Mouse (Mus musculus) retina, adult 2 months (tissue): ENCODE results near the gene Fam90a1a.
"Not testable (repeated sequence)": the region's sequence is repeated elsewhere in the genome, so short reads cannot be mapped to it uniquely, and the experiment has no call there.

Source experiments
- DNase-seq: peaks from one replicate; pipeline ENCODE4 v3.0.0-alpha.2; 2012; ENCODE audit warnings: low read depth, low spot score

Gene Fam90a1a

DNA sequence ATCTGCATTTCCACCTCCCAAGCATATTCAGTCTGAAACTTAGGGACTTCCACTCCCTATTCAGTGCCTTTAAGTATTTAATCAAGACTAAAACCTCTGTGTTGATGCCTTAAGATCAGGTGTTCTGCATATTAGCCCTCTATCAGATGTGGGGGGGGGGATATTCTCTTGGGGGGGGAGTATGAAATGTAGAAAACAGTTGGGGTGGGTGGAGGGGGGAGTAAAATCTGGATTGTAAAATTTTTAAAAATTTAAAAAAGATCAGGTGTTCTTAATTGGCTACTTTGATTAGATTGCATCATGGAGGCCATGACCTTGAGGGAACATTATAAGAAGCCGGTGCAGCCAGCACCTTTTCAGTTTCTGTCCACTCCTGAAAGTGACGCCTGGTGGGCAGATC is at the start of gene Fam90a1a:
Gene Fam90a1a, plus strand, starts transcription at position 301 of the 400 bp plus-strand sequence.
- no peak for DNase-seq

DNA sequence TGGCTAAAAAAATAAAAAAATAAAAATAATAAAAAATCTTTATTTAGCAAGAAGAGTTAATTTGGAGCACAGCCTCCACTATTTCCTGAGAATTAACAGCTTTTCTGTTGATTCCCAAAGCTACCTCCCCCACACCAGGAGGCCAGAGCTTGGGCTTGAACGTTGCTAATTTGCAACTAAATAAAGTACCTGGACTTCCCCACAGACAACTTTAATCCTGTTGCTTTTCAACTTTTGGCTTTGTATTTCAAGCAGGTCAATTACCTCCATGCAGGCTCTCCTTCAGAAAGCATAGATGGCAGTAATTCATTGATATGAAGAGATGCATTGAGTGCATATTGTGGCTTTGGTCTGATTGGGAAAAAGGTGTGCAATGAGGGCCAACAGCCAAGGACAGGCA is 46.6 kb upstream of the Fam90a1a start:
- no peak for DNase-seq

DNA sequence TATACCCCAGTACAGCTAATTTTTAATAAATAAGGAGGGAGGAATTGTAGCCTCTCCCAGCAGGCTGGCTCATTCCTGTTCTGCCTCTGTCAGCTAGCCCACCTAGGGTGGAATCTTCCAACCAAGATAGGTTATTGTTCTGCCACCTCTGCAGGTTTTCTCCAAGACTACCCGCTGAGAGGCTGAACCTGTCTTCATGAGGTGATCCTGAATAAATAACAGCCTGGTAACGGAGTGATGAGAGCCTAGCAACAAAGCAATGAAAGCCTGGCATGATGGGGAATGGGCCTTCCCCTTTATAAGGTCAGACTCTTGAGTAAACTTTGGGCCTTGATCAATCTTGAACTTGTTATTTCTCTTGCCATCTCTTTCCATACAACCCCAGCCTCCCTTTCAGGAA is 46.0 kb upstream of the Fam90a1a start:
- no peak for DNase-seq

DNA sequence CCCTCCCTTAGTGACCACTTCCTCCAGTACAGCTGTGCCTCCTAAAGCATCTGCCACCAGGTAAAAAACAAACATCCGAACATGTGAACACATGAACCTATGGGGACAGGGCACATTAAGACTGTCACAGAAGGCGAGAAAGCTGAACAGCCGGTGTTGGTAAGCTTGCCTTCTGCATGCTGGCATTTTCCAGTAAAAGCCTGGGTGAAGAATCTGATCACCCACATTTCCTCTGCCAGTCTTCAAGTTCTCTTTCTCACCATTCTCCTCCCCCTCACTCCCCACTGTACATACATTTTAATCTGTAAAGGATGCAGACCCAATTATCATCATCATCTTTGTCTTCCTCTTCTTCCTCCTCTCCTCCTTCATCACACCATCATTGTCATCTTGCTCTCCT is 42.9 kb upstream of the Fam90a1a start:
- DNase-seq = no peak

DNA sequence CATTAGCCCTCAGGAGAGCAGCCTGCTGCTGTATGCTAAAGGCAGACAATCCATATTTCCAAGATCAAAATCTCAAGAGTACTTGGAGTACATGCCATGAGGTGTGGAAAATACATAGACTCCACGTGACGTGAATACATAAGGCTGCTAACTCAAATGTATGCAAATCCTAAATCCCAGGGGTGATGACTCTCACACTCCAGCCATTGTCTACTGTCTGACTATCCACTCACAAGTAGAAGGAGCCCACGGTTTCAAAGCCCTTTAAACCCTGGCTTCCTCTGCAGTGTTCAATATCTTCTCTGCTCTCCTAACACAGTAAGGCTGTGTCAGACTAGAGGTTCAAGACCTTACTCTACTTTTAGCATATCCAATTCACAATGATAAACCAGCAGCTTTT is 27.8 kb upstream of the Fam90a1a start:
- DNase-seq = not testable (repeated sequence)

DNA sequence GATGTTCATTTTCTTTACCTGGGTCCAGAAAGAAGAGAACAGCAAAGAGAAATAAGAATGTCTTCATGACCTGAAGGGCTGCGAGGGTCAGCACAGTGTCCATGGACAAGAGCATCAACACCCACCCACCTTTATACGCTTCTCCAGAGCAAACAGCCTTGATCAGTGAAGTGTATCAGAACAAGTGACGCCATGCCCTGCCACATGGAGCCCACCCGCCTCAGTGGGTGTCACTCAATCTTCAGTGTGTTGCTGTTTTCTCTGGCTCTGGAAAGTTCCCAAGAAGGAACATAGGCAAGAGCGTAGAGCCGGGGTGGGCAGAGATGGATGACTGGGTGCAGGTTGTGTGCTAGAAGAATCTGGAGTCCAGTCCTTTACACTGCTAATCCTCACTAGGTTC is 25.9 kb upstream of the Fam90a1a start, which contains the start of gene Defb15:
Gene Defb15, minus strand, starts transcription at position 101 of the 400 bp plus-strand sequence.
- no peak for DNase-seq

DNA sequence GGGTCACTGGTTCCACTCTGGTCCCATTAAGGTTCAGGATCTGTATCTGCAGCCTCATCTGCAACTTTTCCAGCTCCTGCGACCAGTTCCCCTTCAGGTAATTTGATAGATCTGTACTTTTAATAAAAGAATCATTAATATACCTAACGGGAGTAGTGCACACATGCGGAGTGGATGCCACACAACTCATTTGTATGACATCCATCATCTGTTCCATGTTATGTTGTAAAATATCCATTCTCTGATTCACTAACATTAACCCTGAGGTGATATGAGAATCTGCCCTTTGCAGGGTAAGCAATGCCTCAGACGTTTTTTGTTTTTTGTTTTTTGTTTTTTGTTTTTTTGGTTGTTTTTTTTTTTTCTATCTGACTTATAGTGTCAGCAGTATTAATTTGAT is 20.5 kb upstream of the Fam90a1a start, which contains the start of gene Defb35:
Gene Defb35, plus strand, starts transcription at position 301 of the 400 bp plus-strand sequence.
- DNase-seq = not testable (repeated sequence)

DNA sequence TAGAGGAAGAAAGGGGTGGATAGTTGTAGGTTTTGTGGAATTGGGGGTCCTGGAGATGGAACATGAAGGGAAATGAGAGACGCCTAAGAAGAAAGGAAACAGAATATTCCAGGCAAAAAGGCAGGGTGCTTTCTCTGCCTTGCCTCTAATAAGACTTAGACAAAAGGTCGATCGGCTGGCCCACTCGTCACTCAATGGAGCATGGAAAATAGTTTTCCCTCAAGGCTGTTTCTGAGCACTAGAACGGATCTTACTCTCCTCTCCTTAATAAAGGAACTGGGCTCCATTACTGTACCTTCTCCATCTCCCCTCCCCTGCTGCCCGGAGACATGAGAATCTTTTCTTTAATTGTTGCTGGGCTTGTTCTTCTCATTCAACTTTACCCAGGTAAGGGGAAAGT is 12.1 kb upstream of the Fam90a1a start, which contains the start of gene Defb13:
Gene Defb13, plus strand, starts transcription at position 301 of the 400 bp plus-strand sequence.
- DNase-seq = no peak

DNA sequence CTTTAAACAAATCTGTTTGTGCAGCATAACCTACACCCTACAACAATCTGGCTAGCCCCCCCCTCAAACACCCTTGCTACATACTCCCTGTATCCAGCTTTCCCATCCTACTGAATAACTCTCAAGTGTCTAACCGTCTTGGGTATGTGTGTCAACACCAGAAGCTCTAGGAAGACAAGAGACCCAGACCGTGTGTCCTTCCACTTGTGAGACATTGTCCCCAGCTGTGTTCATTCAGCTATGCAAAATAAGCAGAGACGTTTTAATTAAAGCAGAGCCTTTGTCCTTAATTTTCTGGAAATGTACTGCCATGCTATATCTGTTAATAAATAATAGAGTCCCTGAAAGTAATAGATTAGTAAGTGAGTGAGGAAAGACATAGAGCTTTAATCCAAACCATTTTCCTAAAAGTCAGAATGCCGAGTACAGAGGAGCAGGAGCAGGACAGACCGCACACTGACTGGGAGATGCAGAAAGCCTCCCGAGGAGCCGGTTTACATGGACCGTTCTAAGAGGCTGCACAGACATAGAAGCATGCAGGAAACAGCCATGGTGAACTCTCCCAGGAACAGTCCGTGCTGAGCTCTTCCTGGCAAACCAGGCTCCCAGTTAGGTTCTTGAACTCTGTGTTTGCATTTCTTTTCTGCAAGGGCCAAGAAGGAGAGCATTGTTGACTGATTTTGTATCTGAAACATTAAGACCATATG is 11.1 kb upstream of the Fam90a1a start:
- no peak for DNase-seq

DNA sequence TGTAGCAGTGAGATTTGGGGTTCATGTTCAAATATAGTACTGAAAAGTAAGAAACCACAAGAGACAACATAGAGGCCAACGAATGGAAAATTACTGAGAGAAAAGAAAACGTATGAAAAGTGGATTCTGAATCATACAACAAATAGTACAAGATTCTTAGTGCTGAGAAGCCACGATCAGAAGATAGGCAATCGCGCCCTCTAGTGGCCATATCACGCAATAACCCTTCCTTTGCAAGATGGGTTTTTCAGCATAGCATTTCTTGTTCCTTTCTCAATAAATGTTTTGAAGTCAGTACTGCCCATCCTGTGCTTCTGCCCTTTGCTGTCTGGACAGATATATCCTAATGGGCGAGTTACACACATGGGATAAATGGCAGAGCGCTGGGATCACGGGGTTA is 3.2 kb upstream of the Fam90a1a start:
- DNase-seq = no peak

DNA sequence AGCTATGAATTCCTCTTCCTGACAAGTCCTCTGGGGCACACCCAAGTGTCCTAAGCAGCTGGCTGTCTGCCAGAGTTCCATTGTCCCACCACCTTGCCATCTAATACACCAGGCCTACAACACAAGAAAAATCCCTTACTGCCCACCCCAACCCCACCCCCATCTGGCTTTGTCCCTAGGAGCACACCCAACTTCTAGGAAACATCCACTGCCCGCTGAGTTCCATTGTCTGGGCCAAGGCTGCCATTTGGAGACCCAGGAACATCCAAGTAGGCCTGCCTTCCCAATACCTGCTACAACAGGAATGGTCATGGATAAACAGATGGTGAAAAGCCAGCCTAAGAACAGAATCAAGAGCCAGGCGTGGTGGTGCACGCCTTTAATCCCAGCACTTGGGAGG is 2.2 kb upstream of the Fam90a1a start:
- no peak for DNase-seq

DNA sequence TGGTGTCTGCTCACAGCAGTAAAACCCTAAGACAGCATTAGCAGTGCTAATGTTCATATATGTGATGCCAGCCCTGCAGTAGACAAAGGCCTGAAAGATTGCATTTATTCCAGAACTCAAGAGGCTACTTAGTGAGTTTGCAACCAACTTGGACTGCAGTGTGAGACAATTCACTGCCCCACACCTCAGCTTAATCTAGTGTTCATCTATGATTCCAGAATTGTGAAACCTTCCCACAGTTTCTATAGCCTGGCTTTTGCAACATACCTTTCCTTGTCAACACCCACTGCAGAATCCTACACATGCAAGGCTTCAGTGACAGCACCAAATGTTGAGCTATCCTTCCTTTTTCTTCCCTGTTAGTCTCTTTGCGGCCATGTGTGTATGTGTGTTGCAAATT is 8.1 kb downstream of the Fam90a1a start:
- no peak for DNase-seq

DNA sequence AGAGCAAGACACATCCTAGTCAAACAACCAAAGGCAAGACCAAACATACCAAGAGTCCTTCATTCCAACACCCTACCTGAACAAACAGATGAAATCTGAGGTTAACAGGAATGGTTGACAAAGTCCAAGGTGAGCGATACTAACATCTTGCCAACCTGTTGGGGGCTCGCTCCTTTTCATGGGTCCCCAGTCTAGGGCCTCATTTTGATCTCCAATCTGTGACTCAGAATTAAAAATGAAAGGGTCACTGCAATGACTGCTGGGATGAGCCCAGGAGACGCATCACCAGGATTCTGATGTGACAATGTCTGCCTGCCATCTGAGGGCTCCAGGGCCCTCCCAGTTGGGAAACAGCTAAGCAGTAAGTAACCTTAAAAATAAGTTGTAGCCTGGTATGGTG is 11.0 kb downstream of the Fam90a1a start, which contains the start of gene Ccdc70:
Gene Ccdc70, plus strand, starts transcription at position 301 of the 400 bp plus-strand sequence.
- no peak for DNase-seq

DNA sequence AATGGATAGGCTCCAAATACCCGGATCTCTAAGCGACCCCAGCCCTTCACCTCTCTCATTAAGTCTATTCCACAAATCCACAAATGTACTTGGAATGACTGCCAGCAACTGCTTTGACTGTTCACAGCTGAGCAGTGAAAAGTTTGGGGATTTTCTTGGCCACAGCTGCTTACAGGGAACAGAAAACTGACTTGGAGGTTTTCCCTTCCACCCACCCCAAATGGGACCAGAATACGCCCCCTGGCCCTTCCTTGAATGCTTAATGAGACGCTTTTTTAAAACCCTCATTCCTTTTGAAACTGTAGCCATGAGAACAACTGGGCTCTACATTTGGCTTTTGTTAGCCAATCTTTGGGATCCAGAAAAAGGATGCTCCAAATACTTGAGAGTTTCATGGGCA is 19.7 kb downstream of the Fam90a1a start:
- DNase-seq = no peak

DNA sequence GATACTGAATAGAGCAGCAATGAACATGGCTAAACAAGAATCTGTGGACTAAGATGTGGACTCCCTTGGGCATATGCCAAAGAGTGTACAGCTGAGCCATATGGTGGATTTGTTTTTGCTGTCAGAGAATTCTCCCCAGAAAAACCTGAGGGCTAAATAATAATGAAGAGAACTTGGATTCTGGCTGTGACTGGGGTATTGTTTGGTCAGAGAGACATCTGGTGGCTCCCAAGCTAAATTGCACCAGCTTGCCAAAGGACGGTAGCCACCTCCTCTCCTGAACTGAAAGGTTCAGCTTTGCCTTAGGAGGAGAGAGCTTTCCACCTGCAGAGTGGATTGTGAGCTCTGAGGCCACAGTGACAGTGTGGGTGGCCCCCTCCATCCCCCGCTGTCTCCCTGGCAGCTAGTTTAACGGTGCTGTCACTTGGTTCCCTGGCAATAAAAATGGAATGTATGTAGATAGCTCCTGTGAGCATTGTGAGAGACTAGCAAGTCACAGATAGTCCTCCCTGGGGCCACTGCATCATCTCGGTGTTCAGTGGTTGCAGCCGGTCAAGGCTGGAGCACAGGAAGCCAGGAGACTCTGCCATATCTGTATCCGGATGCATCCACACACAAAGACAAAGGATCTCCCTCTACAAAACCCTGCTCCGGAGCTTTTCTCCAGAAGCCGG is 23.3 kb downstream of the Fam90a1a start:
- peak; percentile 13 for DNase-seq

DNA sequence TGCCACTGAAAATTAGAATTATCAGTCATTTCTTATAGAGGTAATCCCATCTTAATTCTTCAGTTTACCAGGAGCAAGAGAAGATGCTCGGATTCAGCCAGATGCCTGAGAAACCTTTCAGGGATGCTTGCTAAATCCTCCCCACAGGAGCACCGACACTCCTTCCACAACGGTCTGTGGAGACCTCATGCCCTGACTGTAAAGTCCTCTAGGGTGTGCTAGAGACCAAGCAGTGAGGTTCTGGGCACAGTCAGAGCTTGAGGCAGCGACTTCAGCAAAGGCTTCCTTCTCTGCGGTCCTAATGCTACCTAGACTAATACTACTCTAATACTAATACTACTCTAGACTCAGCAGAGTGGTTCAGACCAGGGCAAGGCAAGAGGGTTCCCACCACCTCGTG is 33.7 kb downstream of the Fam90a1a start:
- DNase-seq = peak; percentile 37

DNA sequence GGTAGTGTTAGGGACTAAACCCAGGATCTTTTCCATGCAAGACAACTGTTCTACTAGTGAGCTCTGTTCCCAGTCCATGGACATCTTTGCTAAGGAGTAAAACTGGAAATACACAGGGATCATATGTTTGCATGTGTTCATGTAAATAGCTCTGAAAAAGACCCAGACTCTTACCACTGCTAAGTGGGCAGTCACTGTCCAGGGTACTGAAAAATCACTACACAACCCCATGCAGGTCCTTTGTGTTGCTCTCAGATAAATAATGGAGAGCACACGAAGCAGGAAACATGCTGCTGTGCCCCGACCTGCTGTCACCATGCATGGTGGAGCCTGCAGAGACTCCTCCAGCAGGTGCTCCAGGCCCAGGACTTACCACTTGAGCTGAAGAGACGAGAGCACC is 36.7 kb downstream of the Fam90a1a start:
- DNase-seq = no peak

DNA sequence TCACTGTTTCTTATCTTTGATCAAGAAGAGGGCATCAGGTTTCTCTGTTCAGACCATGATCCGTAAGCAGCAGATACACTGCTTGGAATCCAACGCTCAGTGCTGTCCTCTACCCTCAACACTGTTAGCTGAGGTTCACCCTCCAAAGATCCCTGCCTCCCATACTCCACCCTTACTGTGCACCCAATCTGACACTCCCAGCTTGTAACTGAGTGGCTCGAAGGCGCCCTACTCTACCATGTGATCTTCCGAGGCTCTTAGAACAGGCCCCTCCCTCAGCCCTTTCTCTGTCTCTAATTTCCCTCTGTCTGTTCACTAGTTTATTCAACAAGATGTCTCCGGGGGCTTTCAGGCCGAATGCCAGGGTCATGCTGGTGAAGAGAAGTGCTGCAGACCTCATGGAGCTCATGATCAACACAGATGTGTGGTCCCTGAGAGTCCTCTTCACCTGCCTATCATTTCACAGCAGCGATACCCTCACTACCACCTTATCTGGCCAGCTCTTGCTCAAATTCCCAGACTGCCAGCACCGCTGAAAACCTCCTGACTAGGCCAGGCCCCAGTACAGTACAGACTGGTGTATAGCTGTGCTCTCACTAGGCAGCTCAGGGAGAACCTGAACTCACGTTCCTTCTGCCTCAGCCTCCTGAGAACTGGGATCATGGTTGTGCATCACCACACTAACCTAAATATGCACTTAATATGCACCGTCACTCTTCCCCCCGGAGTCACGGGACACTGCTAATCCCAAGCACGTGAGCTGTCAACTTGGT is 46.4 kb downstream of the Fam90a1a start:
- no peak for DNase-seq

DNA sequence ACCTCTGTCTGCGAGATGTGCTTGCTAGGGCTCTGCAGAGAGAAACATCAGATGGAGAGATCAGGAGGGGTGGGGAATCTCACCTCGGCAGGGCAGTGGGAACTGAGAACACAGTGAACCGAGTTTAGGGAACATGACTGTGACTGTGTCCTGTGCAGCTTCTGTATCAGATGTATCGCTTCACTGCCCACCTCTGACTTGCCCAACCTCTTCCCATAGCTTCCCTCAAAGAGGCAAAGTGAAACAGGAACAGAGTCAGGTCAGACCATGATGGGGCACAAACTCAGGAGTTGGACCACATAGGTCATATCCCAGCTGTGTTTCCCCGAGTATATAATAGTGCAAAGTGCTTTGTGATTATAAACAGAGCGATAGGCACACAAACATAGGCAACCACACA is 47.9 kb downstream of the Fam90a1a start:
- no peak for DNase-seq

DNA sequence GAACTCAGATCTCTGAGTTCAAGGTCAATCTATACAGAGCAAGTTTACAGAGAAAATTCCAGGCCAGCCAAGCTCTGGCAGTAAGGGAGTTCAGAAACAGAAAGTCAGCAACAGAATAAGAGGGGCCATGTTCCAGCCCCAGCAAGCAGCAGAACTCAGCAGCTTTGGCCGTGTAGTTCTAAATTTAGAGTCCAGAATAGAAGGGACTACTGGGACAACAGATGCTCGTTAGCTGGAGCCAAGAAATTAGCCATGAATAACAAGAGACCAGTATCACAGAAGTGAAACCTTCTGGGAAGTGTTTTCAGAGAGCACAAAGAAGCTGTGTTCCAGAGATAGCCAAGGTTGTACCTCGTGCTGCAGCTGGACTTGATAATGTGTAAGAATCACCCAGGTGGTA is 50.9 kb downstream of the Fam90a1a start:
- no peak for DNase-seq

DNA sequence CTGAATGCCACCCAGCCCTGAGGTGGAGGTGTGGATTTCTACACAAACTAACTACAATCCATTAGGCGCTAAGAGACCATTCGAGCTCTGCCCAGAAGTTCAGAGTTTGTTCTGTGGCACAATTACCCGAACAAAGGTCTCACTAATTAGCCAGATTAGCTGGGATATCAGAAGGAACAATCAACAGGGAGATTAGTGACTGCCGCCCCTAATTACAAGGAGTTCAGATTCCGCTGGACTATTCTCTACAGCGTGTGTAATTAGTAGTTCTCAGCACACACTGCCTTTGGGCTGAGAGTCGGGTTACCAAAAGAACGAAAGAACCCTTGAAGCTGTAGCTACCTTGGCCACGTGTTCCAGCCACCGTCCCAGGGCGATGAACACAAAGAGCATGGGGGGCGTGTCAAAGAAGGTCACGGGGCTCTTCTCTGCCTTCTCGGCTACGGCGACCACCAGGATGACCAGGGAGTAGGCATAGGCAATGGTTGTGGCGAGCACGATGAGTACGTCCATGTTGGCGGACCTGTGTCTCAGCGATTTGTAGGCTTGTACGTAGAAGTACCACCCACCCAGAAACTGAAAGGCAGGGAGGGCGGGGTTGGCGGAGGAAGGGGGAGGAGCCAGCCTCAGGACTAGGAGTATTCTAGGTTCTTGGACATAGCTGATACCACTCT is 54.7 kb downstream of the Fam90a1a start:
- DNase-seq = no peak
